Mouse (Mus musculus): Measurements from ENCODE around the gene Creg1.

Gene Creg1

GRCm38 (mm10) chr1:165788511-165788910 lies 25.0 kb downstream of the Creg1 start, which contains the start of gene Cd247:
Gene Cd247, plus strand, starts transcription at chr1:165788681.
- DNase-seq (ENCODE audit: low read depth) = no peak

GRCm38 (mm10) chr1:165789066-165789660 lies 25.6 kb downstream of the Creg1 start:
- DNase-seq (ENCODE audit: low read depth) = no peak

- no peak for DNase-seq (ENCODE audit: low read depth)
Measured at GRCm38 (mm10) chr1:165789963-165790362, 26.4 kb downstream of the Creg1 start.

DNA sequence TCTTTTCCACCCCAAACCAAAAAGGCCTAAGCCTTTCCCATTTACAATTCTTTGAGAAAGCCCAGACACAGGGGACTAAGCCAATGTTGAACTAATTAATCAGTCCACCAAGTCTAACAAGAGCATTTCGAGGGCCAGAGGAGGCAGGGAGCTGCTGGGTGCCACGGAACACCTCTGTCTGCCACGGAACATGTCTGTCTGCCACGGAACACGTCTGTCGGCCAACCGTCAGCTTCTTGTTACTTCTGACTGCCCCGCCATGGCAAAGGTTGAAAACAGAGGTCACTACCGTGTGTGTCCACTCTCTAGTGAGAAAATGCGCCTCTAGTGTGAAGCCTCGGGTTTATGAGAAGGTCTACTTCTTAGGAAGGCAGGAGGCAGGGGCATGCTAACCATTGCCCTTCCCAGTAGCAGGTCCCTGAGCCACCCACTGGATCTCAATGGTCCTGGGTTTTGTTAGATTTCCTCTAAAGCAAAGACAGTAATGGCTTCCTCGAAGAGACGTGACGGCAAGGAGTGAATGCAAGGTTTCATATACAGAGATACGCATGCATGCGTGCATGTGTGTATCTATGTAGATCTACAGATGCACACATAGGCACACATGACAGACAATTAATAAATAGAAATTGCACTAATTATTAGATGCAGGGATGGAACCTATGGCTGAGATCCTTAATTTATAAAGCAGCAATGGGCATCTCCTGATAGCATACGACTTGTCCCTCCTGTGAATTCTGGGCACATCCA lies 27.1 kb downstream of the Creg1 start:
- DNase-seq (ENCODE audit: low read depth) = no peak

DNA sequence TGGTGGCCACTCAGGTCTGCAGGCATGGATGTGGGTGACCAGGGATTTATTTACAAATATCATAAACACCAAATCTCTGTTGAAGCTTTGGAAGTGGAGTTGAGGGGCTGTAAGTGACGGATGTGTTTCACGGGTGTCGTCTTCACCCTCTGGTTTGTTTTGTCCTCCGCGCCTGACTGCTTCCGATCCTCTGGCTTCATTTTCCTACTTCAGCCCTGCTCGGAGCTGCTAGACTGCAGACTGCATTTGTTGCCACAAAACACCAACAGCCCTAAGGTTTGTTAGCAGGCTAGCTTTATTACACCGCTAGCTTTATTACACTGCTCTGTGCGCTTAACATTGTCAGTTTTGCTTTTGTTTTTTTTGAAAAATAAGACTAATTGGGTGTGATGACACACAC lies 27.9 kb downstream of the Creg1 start:
- no peak for DNase-seq (ENCODE audit: low read depth)

GRCm38 (mm10) chr1:165801709-165802310 lies 38.3 kb downstream of the Creg1 start:
- DNase-seq (ENCODE audit: low read depth) = no peak

DNA sequence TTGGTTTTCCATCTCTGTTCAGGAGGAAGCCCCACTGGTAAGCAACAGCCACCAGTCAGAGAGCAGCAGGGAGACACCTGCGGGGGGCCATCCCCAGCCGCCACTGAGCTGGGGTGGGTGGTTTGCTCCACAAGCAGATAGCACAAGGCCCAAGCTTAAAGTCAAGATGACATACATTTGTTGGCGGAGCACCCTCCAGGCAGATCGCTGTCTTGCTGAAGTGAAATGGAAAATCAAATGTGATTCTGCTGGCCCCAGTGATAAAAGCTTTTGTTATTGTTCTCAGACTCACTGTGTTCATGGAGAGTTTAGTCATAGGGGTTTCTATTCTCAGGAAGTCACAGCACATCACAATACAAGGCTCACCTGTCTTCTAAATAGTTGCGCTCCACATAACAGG lies 39.6 kb downstream of the Creg1 start:
- no peak for DNase-seq (ENCODE audit: low read depth)

DNA sequence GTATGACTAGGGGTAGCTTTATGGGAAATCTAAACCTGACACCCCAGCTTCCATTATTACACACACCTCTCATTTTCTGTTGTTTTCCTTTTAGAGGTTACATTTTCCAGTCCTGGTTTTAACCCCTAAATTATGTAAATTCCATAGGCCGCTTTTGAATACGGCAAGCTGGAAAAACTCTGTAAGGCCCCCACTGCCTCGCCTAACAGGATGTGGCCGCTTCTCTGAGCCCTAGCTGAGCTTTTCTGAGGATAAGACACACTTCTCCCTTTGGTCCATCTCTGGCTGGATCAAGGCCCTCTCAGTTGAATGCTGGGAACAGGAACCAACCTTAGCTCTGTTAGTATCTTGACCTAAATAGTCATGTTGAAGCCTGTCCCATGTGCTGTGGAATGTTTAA lies 40.6 kb downstream of the Creg1 start:
- no peak for DNase-seq (ENCODE audit: low read depth)

DNA sequence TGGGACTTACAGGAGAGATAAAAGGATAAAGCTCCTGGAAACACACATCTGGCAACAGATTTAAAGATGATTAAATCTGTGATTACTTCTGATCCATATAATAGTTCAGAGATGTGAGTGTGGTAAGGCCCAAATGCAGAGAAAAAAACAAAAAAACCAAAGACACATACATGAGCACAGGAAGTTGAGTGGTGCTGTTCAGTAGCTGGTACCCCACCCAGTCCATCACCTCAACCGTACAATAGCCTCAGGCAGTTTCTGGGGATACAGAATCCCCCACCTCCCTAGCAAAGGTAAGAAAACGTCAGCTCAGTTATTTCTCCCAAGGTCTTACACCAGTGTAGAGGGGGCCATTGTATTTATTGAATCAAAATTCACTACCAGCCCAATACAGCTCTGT lies 47.1 kb downstream of the Creg1 start:
- no peak for DNase-seq (ENCODE audit: low read depth)

DNA sequence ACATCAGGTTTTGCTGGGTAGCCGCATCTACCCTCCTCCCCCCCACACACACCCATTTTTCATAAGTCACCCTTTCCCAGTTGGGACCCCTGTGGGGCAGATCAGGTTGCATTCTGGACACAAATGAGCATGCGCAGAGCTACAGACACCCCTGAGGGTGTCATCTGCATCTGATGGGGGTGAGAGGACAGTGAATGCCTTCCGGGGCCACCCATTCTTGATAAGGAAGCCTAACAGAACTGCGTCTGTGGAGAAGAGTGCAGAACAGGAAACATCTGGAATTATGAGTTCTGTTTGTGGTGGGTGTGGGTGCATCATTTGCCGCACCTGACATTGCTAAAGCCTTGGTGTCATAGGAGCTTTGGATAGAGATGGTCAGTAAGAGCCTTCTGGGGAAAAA lies 47.6 kb downstream of the Creg1 start:
- DNase-seq (ENCODE audit: low read depth) = no peak

- DNase-seq (ENCODE audit: low read depth) = no peak
Measured at GRCm38 (mm10) chr1:165812775-165813174, 49.2 kb downstream of the Creg1 start.

GRCm38 (mm10) chr1:165814116-165814515 lies 50.6 kb downstream of the Creg1 start:
- no peak for DNase-seq (ENCODE audit: low read depth)

- DNase-seq (ENCODE audit: low read depth) = peak; percentile 6
Measured at GRCm38 (mm10) chr1:165814521-165815278, 51.2 kb downstream of the Creg1 start.

DNA sequence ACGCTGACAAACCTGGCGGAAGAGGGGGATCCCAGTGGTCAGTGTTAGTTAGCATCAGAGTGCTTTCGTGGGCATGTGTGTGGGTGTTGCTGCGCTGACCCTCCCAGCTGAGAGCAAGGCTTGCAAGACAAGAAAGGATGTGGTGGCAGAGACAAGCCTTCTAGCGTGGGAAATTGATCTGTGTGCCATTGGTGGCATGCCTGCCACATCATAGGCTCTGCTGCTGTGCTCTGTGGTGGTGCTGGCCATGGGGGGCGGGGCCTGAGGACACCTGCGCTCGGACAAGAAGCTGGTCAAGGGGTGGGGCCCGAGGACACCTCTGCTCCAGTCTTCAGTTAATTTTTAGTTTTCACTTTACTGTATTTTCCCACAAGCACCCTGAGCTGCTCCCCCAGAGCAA lies 52.8 kb downstream of the Creg1 start:
- no peak for DNase-seq (ENCODE audit: low read depth)

DNA sequence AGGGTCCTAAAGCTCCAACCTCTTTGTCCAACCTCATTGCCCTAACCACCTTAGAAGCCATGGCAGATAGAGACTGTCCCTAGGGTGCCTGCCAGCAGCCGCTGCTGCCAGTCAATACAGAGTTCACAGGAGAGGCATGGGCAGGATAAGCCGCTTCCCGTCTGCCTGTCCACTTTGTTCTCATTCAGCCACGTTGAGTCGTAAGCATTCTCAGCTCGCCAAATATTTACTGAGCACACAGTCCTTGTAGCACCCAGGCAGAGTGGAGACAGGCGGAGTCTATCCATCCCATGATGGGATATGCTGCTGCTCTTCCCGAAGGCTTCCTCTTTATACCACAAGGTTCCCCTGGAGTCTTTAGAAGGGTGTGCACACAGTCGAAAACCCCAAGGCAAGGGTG lies 53.7 kb downstream of the Creg1 start:
- DNase-seq (ENCODE audit: low read depth) = no peak

- no peak for DNase-seq (ENCODE audit: low read depth)
Measured at GRCm38 (mm10) chr1:165818145-165818860, 54.8 kb downstream of the Creg1 start.

- no peak for DNase-seq (ENCODE audit: low read depth)
Measured at GRCm38 (mm10) chr1:165819147-165819546, 55.6 kb downstream of the Creg1 start.

- DNase-seq (ENCODE audit: low read depth) = no peak
Measured at GRCm38 (mm10) chr1:165822031-165822430, 58.5 kb downstream of the Creg1 start.
